Mouse (Mus musculus) megakaryocyte-erythroid progenitor cell, adult 5-6 weeks (primary cell): ENCODE measurements around the gene Mep1a. TPM values are rescaled to one million over a fixed set of nuclear protein-coding genes. Genes with fewer than 3 reads are reported as not detected.
A peak's percentile ranks its signal among the peaks of the same experiment; 100 is the strongest.

Experiments
- ATAC-seq: replicated peaks from 2 replicates; pipeline ENCODE4 v1.8.0; 2016; ENCODE audit warnings: mild to moderate bottlenecking, inconsistent platforms; ENCODE audit not compliant: severe bottlenecking, poor library complexity, low FRiP score, low TSS enrichment
- total RNA-seq, 2 experiments: library from RNA; stranded (forward) in 1 of 2; stranded (reverse) in 1 of 2; fragments of 200-1000, 215-1000 nt in 1 of 2; fragments of >200 nt in 1 of 2; fragmentation: Nextera tagmentation in 1 of 2; gene quantifications; 2 replicates each; pipeline ENCODE4 v1.2.3; 2014 to 2017

Mep1a gene
- total RNA-seq, 2 experiments from 2014 or later: not detected

DNA sequence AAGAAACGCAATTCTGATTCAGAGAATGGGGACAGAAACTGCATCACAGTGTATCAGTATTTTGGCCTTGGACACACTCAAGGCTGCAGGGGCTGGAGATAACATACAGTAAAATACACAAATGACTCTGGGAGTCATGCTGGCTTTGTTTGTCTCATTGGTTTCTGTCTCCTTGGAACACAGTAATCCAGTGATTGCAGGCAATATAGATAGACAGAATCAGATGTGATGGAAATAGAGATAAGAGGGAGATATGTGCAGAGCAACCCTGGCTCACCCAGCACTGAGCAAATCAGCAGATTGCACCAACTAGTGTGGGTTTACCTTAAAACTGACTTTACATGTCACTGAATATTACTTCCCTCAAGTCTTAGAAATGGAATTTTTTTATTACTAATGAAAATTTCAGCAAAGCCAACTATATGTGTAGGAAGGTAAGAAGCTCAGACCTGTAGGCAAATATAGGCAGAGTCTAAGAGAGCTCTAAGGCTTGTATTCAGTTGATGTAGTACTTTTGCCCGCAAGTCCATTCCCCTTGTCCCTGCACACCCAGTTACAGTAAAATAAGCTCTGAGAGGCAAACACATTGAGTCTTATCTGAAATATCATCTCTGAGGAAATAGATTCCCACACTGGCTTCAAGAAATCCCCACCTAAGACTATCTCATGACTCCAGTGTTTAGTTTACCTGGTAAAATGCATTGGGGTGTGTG lies 14.0 kb downstream of the Mep1a start:
- no peak for ATAC-seq

DNA sequence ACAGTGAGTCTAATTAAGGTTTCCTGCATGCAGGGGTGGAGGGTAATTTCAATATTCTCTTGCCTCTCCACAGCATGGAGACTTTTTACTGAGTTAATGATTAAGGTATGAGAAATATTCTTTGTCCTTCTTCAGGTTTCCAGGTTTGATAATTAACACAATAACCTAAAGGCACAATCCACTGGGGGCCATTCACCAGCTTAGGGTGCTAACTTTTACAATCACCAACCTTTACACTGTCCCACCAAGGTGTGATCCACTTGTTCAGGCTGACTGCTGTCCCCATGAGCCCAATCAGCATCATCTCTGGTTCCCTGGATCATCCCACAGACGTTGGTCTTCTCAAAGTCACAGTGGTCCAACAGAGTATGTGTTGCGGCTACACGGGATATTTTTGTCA lies 16.6 kb downstream of the Mep1a start:
- no peak for ATAC-seq

DNA sequence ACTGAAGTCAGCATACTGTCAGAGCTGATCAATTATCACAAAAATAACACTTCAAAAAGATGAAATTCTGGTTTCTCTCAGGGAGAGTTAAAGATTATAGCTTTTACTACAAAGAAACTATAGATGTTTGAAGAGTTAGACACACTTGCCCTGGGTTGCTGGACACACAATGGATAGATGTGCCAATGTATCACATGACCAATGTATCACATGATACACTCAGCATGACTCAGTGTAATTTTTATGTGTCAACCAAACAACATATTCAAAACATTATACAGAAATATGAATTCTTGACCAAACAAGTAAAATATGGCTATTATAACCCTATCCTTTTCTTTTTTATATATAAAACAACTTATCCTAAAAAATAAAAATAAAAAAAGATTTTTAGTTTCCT lies 25.0 kb downstream of the Mep1a start:
- no peak for ATAC-seq

DNA sequence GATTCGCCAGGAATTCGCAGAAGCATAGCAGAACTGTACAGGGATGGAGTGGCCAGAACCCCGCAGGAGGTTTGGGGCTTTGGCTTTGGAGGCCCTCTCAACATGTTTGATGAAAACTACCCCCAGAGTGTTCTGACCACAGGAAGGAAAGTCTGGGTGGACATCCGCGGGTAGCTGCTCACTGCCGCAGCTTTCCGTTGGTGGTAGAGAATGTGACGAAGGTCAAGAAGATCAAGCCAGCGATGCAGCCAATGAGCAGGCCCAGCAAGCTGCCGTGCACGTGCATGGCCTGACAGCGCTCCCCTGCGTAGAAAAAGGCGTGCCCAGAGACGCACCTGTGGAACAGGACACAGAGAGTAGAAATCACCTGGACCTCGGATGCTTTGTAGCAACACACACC lies 27.8 kb downstream of the Mep1a start:
- ATAC-seq: no peak

DNA sequence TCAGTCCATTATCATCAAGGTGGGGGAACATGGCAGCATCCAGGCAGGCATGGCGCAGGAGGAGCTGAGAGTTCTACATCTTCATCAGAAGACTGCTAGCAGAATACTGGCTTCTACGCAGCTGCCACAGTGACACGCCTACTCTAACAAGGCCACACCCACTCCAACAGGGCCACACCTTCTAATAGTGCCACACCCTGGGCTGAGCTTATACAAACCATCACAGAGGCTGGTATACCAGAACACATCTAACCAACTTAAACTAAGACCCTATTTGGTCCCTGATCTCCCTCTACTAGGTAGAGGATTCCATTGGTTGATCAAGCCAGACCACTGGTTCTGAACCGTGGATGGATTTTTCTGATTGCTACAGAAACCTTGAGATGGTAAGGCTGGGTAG lies 30.1 kb downstream of the Mep1a start:
- ATAC-seq: no peak

DNA sequence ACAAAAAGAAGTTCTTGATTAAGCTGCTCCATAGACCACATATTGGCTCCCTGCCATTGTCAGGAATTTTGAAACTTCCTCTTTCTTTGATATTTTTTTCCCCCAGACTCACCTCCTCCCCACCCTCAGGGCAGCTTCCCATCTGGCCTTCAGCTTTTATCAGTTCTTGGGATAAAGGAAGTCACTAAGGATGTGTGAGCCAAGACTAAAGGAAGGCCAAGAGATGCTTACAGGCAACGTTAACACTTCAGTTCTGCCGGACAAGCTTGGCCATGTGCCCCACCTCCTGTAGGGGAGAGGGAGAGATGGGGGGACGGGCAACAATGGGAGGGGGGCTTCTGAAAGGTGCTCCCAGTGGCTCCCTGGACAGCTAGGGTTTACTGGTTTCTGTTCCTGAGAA lies 32.6 kb downstream of the Mep1a start:
- no peak for ATAC-seq

DNA sequence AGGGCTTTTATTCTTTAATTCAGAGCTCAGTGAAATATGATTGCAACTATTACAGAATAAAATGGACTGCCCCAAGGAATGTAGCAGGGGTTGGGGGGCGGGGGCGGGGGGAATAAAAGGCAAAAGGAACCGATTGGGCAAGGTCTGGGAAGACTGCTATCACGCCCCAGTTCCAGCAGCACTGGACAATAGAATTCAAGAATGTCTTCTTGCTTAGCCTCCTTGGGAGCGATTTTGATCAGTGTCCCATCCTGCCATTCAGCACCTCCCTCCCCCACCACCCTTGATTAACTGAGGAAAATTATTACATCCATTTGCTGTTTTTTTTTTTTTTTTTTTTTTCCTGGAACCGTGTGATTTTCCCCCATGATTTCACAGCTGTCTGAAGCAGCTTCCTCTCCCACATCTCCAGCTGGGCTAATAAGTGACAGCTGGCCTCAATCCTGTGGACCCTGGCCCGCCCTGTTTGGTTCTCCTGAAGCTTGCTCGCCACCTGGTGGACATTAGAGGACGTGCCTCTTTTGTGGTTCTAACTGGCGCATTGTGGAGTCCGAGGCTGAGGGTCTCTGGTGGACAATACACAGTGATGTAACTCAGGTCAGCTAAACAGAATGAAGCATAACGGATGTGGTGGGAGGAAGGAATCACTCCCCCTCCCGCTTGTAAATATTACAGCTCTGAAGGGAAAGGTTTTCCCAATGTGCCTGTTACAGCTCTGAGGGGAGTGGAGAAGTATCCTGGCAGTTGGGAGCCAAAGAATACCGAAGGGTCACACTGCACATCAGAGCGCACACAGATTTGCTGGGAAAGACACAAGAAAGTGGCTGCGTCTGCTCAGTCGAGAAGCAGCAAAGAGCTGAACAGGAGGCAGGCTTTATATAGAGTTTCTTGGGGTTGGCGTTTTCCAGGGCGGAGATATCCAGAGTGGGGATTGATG lies 42.1 kb downstream of the Mep1a start:
- peak; percentile 88 for ATAC-seq

DNA sequence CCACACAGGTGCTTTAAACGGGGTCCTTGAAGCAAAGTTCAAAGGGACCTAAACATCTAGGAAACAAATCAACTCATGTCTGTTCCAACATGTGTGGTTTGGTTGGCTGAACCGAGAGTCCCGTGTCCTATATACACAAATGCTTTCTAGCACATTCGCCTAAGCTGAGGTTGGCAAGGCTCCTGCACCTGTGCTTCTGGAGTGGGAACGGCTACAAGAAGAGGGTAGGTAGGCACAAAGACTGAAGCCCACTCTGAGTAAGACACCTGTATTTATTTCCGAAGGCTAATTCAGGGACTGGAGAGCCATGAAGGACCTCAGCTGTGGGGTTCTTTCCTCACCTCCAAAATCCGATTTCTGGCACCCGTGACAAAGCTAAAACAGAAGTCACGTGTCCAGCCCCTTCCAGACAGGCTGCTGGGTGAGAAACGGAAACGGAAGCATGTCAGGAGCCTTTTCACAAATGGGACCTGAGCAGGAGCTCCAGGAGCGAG lies 42.8 kb downstream of the Mep1a start:
- no peak for ATAC-seq

DNA sequence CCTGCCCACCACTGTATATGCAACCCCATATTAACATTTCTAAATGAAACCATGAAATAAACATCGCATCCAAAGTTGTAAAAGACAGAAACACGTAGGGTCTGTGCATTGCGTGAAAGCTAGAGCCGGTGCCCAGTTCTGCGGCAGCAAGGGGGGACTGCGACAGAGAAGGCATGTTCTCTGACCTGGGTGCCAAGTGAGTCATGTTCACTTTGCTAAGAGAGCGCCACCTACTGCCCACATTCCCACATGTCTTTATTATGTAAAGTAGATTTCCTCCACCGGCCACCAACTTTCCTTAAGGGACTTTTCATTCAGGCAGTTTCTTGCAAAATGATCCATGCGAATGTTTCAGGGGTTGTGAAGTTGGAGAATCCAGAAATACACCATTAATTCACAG lies 44.0 kb downstream of the Mep1a start:
- ATAC-seq: peak; percentile 88

DNA sequence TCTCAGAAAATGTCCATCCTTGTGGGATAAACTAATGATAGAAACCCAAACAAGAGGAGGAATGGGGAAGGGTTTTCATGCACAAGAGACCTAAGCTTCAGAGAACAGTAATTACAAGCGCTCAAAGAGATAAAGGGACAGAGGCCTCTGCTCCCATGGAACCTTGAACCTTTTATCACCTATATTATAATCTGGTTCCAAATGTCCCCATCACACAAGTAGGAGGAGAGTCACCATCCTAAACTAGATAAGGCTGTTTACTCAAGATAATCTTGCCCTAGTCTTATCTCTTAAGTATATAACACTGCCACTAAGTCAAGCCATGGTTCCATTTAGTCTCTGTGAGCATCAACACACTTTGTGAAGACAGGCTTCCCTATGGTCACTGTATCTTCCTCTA lies 51.4 kb downstream of the Mep1a start:
- no peak for ATAC-seq

DNA sequence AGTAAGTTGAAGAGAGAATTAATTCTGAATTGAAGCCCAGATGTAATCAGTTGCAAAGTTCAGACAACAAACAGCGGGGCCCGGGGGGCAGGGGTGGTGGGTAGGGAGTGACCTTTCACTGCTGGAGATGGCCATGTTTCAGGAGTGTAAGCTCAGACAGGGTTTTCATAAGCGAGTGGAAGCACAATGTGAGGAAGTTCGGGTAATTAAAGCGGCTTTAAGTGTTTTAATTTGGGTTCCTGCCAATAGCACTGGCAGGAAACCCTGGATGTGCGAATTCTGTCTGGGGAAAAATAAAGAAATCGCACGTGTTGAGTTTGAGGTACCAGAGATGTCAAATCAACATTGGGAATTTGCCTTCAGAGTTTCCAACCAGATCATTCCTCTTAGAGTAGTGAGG lies 68.1 kb downstream of the Mep1a start:
- ATAC-seq: no peak

DNA sequence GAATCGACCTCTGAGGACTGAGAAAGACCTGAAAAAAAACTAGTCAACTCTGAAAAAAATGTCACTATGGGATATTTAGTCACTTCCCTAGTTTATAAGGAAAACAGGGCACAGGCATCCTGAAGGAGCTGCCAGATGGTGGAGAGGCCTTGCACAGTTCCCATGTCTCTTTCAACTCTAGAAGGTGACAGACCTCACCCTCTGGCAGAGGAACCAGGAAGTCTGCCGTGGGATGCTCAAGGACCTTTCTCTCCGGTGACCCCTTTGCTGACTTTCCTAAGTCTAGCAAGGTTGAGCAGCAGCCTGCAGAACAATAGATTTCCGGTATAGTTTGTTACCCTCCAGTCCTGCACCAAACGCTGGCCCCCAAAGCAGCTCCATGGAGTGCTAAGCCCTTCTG lies 70.9 kb downstream of the Mep1a start:
- no peak for ATAC-seq

Other genes starting within 250 kb of the Mep1a start
- 0.31 TPM in 1 of 2 replicates, not detected in the other for gene Adgrf1, start 232.5 kb downstream of the Mep1a start, total RNA-seq (2014; fragmentation: Nextera tagmentation)
- gene Adgrf1, start 232.5 kb downstream of the Mep1a start, total RNA-seq (2017): not detected in 2 replicates
- not detected in 2 replicates for gene Adgrf5, start 142.4 kb downstream of the Mep1a start, total RNA-seq (2014; fragmentation: Nextera tagmentation)
- 0.08 TPM in 1 of 2 replicates, not detected in the other for gene Adgrf5, start 142.4 kb downstream of the Mep1a start, total RNA-seq (2017)
- gene Ankrd66, start 40.8 kb upstream of the Mep1a start, total RNA-seq (2014; fragmentation: Nextera tagmentation): not detected in 2 replicates
- not detected in 2 replicates for gene Ankrd66, start 40.8 kb upstream of the Mep1a start, total RNA-seq (2017)
- gene Pla2g7, start 65.3 kb upstream of the Mep1a start, total RNA-seq (2014; fragmentation: Nextera tagmentation): not detected in 2 replicates
- not detected in 2 replicates for gene Pla2g7, start 65.3 kb upstream of the Mep1a start, total RNA-seq (2017)
- not detected in 2 replicates for gene Tdrd6, start 127.5 kb upstream of the Mep1a start, total RNA-seq (2014; fragmentation: Nextera tagmentation)
- gene Tdrd6, start 127.5 kb upstream of the Mep1a start, total RNA-seq (2017): not detected in 2 replicates
- 3.4 and 4.6 TPM in 2 replicates for gene Slc25a27, start 164.4 kb upstream of the Mep1a start, total RNA-seq (2014; fragmentation: Nextera tagmentation)
- gene Slc25a27, start 164.4 kb upstream of the Mep1a start, total RNA-seq (2017): 5.1 TPM in 1 of 2 replicates, not detected in the other
- gene Cyp39a1, start 164.6 kb upstream of the Mep1a start, total RNA-seq (2014; fragmentation: Nextera tagmentation): not detected in 2 replicates
- gene Cyp39a1, start 164.6 kb upstream of the Mep1a start, total RNA-seq (2017): not detected in 2 replicates